Mouse (Mus musculus) heart, adult 2 months (tissue): ENCODE data around the gene Six2.

Experiments
- CTCF ChIP-seq: fragments of 200-600 bp; IDR thresholded peaks from 2 replicates; pipeline ENCODE4 v1.8.1; 2022; ENCODE audit warnings: antibody characterized with exemption, mild to moderate bottlenecking, moderate library complexity
- EP300 ChIP-seq: fragments of 200-500 bp; IDR thresholded peaks from 2 replicates; pipeline ENCODE4 v1.6.1; 2011; ENCODE audit warnings: low read depth, low read length, control low read depth; ENCODE audit not compliant: insufficient read depth
- POLR2A ChIP-seq: fragments of 200-500 bp; IDR thresholded peaks from 2 replicates; pipeline ENCODE4 v1.6.1; 2011; ENCODE audit warnings: mild to moderate bottlenecking, low read depth, low read length, control low read depth; ENCODE audit not compliant: insufficient read depth

GRCm38 (mm10) chr17:85664202-85664601, 23.9 kb downstream of the Six2 start:
- TF ChIP-seq CTCF (no peak), EP300 (no peak), POLR2A (no peak)
